Mouse (Mus musculus) embryonic facial prominence, embryonic 13.5 days (tissue): ENCODE data around the gene Akap2. TPM values are rescaled to one million over a fixed set of nuclear protein-coding genes. Genes with fewer than 3 reads are reported as not detected.
A peak's percentile ranks its signal among the peaks of the same experiment; 100 is the strongest.

ENCODE experiments used
- ATAC-seq: fragments of 200-750 bp; cut with Nextera tagmentation; 2 replicates; pipeline ENCODE4 v1.8.0; 2017; ENCODE audit warnings: low read depth; ENCODE audit not compliant: insufficient number of reproducible peaks, insufficient read depth, low FRiP score, low TSS enrichment
- H3K27ac ChIP-seq: fragments of 300-500 bp; sonication (generic); 2 replicates; pipeline ENCODE4 v1.5.1; 2015; ENCODE audit warnings: moderate library complexity, mild to moderate bottlenecking, inconsistent platforms
- H3K27me3 ChIP-seq: fragments of 300-500 bp; sonication (generic); 2 replicates; pipeline ENCODE4 v1.6.1; 2015; ENCODE audit warnings: mild to moderate bottlenecking, inconsistent platforms
- H3K36me3 ChIP-seq: fragments of 300-500 bp; sonication (generic); 2 replicates; pipeline ENCODE4 v1.6.1; 2015; ENCODE audit warnings: mild to moderate bottlenecking, inconsistent platforms
- H3K4me1 ChIP-seq: fragments of 300-500 bp; sonication (generic); 2 replicates; pipeline ENCODE4 v1.6.1; 2015; ENCODE audit warnings: inconsistent platforms
- H3K4me2 ChIP-seq: fragments of 300-500 bp; sonication (generic); 2 replicates; pipeline ENCODE4 v1.6.1; 2015; ENCODE audit warnings: moderate library complexity, mild to moderate bottlenecking, inconsistent platforms
- H3K4me3 ChIP-seq: fragments of 300-500 bp; sonication (generic); 2 replicates; pipeline ENCODE4 v1.5.1; 2015; ENCODE audit warnings: mild to moderate bottlenecking, inconsistent platforms
- H3K9ac ChIP-seq: fragments of 300-500 bp; sonication (generic); 2 replicates; pipeline ENCODE4 v1.6.1; 2015; ENCODE audit warnings: mild to moderate bottlenecking, inconsistent platforms
- H3K9me3 ChIP-seq: fragments of 300-500 bp; sonication (generic); 2 replicates; pipeline ENCODE4 v1.6.1; 2016; ENCODE audit warnings: inconsistent platforms
- WGBS: fragments of 180-500 bp; shearing (Covaris S2); methylation state at CpG from one replicate; pipeline ENCODE4 v1.1.7; 2015; ENCODE audit warnings: mixed read lengths; 5-methylcytosine and 5-hydroxymethylcytosine counted together
- polyA plus RNA-seq: library from polyadenylated mRNA; unstranded; fragments of >200 nt; fragmentation: Nextera tagmentation; extraction: Ambion mirVana; gene quantifications from 2 replicates; pipeline ENCODE4 v1.2.1, GENCODE M21; 2015

Gene Akap2
- polyA plus RNA-seq, 1 experiment from 2014 or later, result 28.1 TPM

DNA sequence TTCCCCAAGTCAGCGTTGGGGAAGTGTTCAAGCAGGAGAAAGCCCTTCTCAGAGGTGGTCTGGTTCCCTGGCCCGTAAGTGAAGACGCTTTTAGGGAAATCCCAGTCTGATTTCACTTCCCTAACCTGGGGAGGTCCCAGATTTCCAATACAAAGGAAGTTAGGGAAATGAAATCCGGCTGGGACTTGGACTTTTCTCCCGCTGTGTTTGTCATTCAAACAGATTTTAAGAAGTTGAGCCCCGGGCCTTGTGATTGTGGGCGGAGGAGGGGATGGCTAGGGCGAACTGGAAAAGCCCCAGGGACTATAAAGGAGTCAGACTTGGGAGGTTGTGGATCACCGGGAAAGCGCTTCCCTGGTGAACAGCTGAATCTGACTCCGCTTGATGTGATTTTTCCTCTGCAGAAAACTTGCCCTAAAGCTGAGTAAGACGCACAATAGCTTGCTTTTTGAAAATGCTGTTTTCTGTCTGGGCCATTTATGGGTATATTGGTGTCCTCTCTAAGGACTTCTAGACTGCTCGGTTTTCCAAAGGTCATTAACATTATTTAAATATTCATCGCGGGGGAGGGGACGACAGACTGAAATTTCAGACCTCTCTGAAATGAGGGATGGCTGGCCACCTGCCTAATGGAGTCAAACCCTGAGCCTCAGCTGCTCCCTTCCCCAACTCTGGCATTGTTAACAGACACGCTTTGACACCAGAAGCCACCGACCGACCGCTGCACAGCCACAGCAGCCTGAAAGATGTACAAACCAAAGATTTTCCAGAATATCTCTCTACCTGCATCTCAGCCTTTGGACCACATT, 63.6 kb downstream of the Akap2 start:
- Histone ChIP-seq H3K27ac (peak overlapping the region; percentile 39; the same call in 1 of the 2 replicates), H3K27me3 (peaks cover 17% of the 10 kb centered on the region), H3K4me2 (peak overlapping the region; percentile 34), H3K4me3 (no peak overlapping the region), H3K36me3 (no peaks in the 10 kb centered on the region), H3K9me3 (no peaks in the 10 kb centered on the region), H3K4me1 (peaks cover 32% of the 10 kb centered on the region), H3K9ac (no peak overlapping the region)
- 5% methylated on average over 20 of the region's 20 CpGs for WGBS
- ATAC-seq, result no peak

DNA sequence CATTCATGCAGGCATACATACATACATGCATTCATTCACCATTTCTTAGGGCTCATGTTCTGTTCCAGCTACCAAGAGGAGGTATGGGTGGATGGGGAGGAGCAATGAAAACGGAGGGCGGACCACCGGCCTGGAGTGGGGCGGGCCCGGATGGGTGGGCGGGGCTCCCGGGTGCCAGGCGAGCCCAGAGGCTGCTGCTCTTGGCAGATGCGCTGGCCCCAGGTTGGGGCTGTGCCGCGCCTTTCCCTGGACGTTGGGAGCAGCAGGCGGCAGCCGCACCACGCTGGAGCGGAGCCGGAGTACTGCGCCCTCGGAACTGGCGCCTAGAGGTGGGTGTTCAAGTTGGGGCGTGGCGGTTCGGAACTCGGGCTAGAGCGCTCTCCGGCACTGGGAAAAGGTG, 64.5 kb downstream of the Akap2 start:
- under 1% methylated on average over 26 of the region's 26 CpGs for WGBS
- Histone ChIP-seq H3K9me3 (no peaks in the 10 kb centered on the region), H3K27ac (no peak overlapping the region), H3K4me3 (peak overlapping the region; percentile 48), H3K36me3 (no peaks in the 10 kb centered on the region), H3K9ac (peak overlapping the region; percentile 66), H3K4me1 (peaks cover 32% of the 10 kb centered on the region), H3K27me3 (peaks cover 17% of the 10 kb centered on the region), H3K4me2 (peak overlapping the region; percentile 81)
- peak; percentile 69; the same call in 1 of the 2 replicates for ATAC-seq

DNA sequence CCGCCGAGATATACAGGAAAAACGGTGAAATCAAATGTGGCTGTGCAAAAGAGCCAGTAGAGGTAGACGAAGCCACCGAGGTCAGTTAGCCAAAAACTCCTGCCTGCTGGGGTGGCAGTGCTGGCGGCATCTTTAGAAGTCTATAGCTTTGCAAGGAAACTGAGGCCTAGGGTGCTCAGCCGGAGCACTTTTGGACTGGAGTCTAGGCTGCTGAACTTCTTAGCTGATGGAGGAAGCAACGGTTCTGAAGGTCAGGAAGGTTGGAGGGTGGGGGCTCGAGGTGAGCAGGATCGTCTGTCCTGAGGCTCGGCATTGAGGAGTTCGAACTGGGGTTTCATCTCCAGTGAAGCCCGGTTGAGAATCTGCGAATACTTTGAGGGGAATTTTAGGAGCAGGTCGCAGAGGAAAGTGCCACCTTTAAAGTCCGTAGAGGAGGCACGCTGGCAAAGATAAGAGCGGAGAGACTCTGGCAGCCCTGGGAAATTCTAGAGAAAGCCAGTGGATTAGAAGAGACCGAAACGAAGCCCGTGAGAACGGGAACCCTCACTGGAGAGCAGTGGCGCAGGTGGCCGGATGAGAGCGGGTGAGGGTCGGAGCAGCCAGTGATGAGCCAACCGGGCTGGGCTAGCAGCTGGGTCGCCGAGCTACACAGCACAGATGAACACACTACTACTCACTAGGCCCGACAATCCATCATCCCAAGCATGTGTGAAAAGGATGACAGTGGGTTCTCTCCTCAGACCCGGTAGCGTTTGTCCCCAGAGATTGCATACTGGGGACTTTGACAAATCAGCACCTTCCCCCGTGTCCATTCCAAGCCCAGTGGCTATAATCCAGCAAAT, 65.3 kb downstream of the Akap2 start:
- H3K4me3 ChIP-seq, result peak overlapping the region; percentile 48
- no peak overlapping the region for H3K27ac ChIP-seq
- peak overlapping the region; percentile 81 for H3K4me2 ChIP-seq
- 7% methylated on average over 33 of the region's 33 CpGs for WGBS
- H3K4me1 ChIP-seq, result peaks cover 32% of the 10 kb centered on the region
- no peaks in the 10 kb centered on the region for H3K9me3 ChIP-seq
- peak overlapping the region; percentile 66 for H3K9ac ChIP-seq
- peaks cover 17% of the 10 kb centered on the region for H3K27me3 ChIP-seq
- no peaks in the 10 kb centered on the region for H3K36me3 ChIP-seq
- no peak for ATAC-seq

DNA sequence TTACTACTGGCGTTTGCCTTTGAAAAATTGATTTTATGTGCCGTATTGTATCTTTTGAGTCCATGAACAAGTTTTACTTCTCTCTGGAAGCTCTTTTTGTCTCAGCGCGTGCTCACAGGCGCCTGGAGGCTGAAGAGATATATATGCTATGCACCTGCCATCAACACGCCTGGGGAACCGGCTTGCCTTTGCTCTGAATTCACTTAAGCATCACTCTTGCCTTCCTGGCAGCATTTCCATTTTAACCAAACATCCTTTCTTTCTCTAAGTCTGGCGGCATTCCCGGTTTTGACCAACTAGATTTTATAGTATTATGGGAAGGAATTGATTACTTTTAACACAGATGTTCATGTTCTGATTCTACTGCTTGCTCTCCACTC, 65.9 kb downstream of the Akap2 start:
- Histone ChIP-seq H3K4me2 (peak overlapping the region; percentile 81), H3K27ac (no peak overlapping the region), H3K9ac (no peak overlapping the region), H3K27me3 (peaks cover 17% of the 10 kb centered on the region), H3K4me1 (peaks cover 32% of the 10 kb centered on the region), H3K9me3 (no peaks in the 10 kb centered on the region), H3K36me3 (no peaks in the 10 kb centered on the region), H3K4me3 (peak overlapping the region; percentile 48)
- WGBS, result 32% methylated on average over 9 of the region's 9 CpGs
- no peak for ATAC-seq

DNA sequence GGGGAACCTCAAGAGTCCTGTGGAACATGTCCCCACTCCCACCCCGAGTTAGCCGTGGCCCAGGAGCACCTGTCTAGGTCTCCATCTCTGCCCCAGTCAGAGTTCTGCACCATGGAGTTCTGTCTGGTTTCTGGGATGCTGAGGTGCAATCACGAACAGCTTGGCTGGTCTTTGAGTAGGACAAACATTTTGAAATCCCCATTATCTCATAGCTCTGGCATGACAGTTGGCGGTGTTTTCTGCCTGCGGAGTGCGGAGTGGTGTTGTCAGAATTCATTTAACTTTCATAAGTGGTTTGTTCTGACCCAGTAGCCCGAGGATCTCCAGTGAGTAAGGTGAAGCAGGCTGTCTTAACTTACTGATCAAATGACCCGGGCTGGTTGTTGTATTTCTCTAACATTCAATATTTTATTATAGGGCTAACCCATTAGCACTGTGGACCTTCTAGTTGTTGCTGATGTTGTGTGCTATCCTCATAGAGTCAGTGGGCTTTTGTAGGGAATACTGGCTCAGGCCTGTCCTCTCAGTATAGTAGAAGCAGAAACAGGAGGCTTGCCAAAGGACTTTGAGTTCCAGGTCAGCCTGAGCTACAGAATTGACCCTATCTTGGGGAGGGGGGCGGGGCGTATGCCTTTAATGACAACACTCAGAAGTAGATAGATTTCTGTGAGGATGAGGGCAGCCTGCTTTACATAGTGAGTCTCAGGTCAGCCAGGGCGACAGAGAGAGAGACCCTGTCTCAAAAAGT, 66.6 kb downstream of the Akap2 start:
- 75% methylated on average over 11 of the region's 11 CpGs for WGBS

DNA sequence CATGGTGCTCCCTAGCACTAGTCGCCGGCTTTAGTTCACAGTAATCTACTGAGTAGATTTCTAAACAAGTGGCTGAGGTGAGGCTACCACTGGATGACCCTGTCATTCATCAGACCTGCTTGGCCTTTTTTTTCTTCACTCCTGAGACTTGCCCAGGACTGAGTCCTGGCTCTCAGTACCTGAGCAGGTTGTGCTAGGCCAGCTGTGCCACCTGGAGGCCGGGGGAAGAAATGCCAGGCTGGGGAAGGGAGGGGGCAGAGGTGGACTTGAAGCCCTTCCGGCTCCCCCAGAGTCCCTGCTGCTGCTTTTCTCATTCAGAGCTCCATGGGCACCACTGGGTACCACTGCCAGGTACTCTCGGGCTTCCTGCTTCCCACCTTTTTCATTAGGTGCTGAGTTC, 71.3 kb downstream of the Akap2 start:
- Histone ChIP-seq H3K9me3 (no peaks in the 10 kb centered on the region), H3K27ac (no peak overlapping the region), H3K36me3 (no peaks in the 10 kb centered on the region), H3K4me2 (no peak overlapping the region), H3K4me3 (no peak overlapping the region), H3K9ac (no peak overlapping the region), H3K4me1 (peaks cover 4% of the 10 kb centered on the region; the same call in 1 of the 2 replicates), H3K27me3 (peaks cover 4% of the 10 kb centered on the region)
- WGBS, result 67% methylated on average over 5 of the region's 5 CpGs
- no peak for ATAC-seq

More for the DNA sequence above, 66.6 kb downstream of the Akap2 start:
- H3K9me3 ChIP-seq, result no peaks in the 10 kb centered on the region
- no peak overlapping the region for H3K27ac ChIP-seq
- peaks cover 32% of the 10 kb centered on the region for H3K4me1 ChIP-seq
- peaks cover 17% of the 10 kb centered on the region for H3K27me3 ChIP-seq
- no peak overlapping the region for H3K4me3 ChIP-seq
- ATAC-seq, result no peak
- H3K36me3 ChIP-seq, result no peaks in the 10 kb centered on the region
- no peak overlapping the region for H3K4me2 ChIP-seq
- no peak overlapping the region for H3K9ac ChIP-seq

DNA sequence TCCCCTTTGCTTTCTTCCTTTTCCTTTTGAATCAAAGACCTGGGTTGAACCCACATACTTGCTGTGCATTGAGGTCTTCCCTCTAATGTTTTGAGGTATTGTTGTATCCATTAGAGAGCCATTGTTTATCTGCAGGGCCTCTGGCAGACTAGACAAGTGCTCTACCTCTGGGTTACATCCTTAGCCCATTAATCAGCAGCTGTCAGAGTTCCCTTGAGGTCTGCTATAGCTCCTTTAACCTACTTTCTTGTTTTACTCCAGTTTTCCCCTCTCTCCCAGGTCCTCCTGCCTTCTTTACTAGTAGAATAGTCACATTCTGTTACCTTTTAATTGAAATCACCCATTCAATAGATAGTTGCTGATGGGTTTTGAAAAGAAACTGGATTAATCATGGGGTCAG, 71.7 kb downstream of the Akap2 start:
- H3K36me3 ChIP-seq, result no peaks in the 10 kb centered on the region
- no peak overlapping the region for H3K4me3 ChIP-seq
- no peak overlapping the region for H3K9ac ChIP-seq
- no peak overlapping the region for H3K27ac ChIP-seq
- H3K27me3 ChIP-seq, result peaks cover under 1% of the 10 kb centered on the region; the same call in 1 of the 2 replicates
- peaks cover 6% of the 10 kb centered on the region for H3K4me1 ChIP-seq
- no peak for ATAC-seq
- no peaks in the 10 kb centered on the region for H3K9me3 ChIP-seq
- no peak overlapping the region for H3K4me2 ChIP-seq

DNA sequence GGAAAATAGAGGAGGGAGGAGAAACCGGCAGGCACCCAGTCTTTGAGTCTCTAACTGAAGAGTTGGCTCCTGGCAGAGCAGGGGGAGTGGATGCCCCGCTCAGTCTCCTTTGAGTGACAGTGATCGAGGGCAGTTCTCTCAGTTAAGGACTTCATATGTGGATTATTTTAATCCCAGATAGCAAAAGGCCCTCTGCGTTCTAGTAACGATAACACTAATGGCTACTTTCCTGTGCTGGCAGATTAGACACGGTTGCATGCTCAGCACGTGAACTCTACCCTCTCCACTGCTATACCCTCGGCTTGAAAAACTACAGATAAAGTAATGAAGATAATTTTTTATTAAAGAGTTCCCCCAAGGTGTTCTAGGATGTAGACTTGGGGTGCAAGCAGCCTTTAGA, 76.5 kb downstream of the Akap2 start:
- Histone ChIP-seq H3K4me3 (no peak overlapping the region), H3K27ac (no peak overlapping the region), H3K4me2 (no peak overlapping the region), H3K27me3 (no peaks in the 10 kb centered on the region), H3K9ac (no peak overlapping the region), H3K9me3 (no peaks in the 10 kb centered on the region), H3K36me3 (no peaks in the 10 kb centered on the region), H3K4me1 (peaks cover 12% of the 10 kb centered on the region)
- no peak for ATAC-seq
- 60% methylated on average over 8 of the region's 8 CpGs for WGBS

DNA sequence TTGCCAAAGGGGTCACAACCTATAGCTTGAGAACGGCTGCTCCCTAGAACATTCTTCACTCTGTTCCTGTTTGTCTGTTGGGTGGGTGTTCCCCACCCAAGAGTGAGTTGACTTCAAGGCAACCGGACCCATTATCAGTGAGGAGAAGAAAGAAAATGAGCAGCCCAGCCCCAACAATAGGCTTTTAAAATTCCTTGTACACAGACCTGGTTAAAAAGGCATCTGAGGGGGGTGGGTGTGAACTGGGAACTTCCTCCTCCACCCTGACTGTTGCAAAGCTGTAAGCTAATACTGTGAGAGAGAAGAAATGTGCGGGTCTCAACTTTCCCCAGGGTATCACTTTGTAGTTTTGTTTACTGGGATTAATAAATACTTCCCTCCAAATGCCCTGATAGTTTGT, 77.1 kb downstream of the Akap2 start:
- peaks cover 12% of the 10 kb centered on the region for H3K4me1 ChIP-seq
- no peak for ATAC-seq
- no peak overlapping the region for H3K4me2 ChIP-seq
- no peaks in the 10 kb centered on the region for H3K36me3 ChIP-seq
- H3K9me3 ChIP-seq, result no peaks in the 10 kb centered on the region
- no peak overlapping the region for H3K27ac ChIP-seq
- no peak overlapping the region for H3K4me3 ChIP-seq
- WGBS, result 28% methylated on average over 3 of the region's 3 CpGs
- no peak overlapping the region for H3K9ac ChIP-seq
- no peaks in the 10 kb centered on the region for H3K27me3 ChIP-seq

DNA sequence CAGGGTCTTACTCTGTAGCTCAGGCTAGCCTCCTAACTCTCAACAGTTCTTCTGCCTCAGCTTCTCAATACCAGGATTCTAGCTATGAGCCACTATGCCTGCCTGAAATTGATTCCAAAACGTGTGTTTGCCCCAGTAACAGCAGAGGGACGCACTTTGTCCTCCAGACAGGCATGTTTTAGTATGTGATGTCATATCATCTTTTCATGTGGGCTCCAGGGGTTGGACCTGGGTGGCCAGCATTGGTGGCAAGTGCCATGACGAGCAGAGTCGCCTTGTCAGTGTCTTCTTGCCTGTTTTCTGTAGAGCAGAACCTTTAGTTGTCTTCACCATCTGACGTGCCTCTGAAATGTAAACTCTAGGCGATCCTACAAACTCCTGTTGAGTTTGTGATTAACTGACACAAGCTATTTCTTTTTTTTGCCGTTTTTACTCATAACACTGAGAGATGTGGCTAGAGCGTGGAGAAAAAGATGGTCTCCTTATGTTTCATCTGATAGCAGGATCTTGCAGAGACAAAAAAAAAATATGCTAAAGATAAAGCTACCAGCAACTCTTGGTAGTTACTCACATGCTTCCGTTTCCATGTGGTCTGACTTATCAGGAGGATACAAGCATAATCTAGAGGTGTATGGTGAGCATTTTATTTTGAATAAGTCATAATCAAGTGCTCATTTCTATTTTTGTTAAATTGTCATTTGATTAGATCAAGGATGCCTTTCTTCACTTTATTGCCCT, 80.3 kb downstream of the Akap2 start:
- Histone ChIP-seq H3K4me2 (no peak overlapping the region), H3K36me3 (no peaks in the 10 kb centered on the region), H3K9ac (no peak overlapping the region), H3K27me3 (no peaks in the 10 kb centered on the region), H3K27ac (no peak overlapping the region), H3K9me3 (no peaks in the 10 kb centered on the region), H3K4me3 (no peak overlapping the region), H3K4me1 (peaks cover 12% of the 10 kb centered on the region)
- no peak for ATAC-seq
- WGBS, result 77% methylated on average over 9 of the region's 9 CpGs
